Mouse (Mus musculus) MEL (cell line): ENCODE results near the gene Hoxa11.

ENCODE experiments used
- CTCF ChIP-seq, 3 experiments: IDR thresholded peaks in 2 of 3; conservative IDR thresholded peaks in 1 of 3; 2 replicates each; pipeline ENCODE4 v1.5.1; 2011 to 2012; ENCODE audit warnings: low read length in 3 of 3, low read depth in 2 of 3, mild to moderate bottlenecking in 2 of 3, improper control_type of control experiment in 1 of 3, inconsistent platforms in 1 of 3, mixed read lengths in 1 of 3, moderate library complexity in 1 of 3; ENCODE audit not compliant: control insufficient read depth in 1 of 3, insufficient read depth in 1 of 3, poor library complexity in 1 of 3, severe bottlenecking in 1 of 3
- E2F4 ChIP-seq: IDR thresholded peaks from 2 replicates; pipeline ENCODE4 v1.6.1; 2011; ENCODE audit warnings: low read depth, low read length, improper control_type of control experiment, borderline replicate concordance
- EP300 ChIP-seq, 2 experiments: IDR thresholded peaks; 2 replicates each; pipeline ENCODE4 v1.6.1; 2011; ENCODE audit warnings: improper control_type of control experiment in 2 of 2, low read length in 2 of 2, low read depth in 1 of 2, mild to moderate bottlenecking in 1 of 2
- GABPA ChIP-seq: IDR thresholded peaks from 2 replicates; pipeline ENCODE4 v1.6.1; 2012; ENCODE audit warnings: low read depth, mild to moderate bottlenecking, inconsistent platforms, low read length, improper control_type of control experiment, moderate library complexity
- MXI1 ChIP-seq: IDR thresholded peaks from 2 replicates; pipeline ENCODE4 v1.6.1; 2011; ENCODE audit warnings: mild to moderate bottlenecking, low read depth, low read length, improper control_type of control experiment
- POLR2A ChIP-seq, 2 experiments: IDR thresholded peaks; 2 replicates each; pipeline ENCODE4 v1.6.1; 2011 to 2012; ENCODE audit warnings: low read length in 2 of 2, mild to moderate bottlenecking in 2 of 2, control low read depth in 1 of 2, improper control_type of control experiment in 1 of 2, low read depth in 1 of 2, moderate library complexity in 1 of 2; ENCODE audit not compliant: control insufficient read depth in 1 of 2, insufficient read depth in 1 of 2, poor library complexity in 1 of 2
- RAD21 ChIP-seq: IDR thresholded peaks from 2 replicates; pipeline ENCODE4 v1.6.1; 2011; ENCODE audit warnings: mild to moderate bottlenecking, low read depth, low read length, improper control_type of control experiment
- SMC3 ChIP-seq: IDR thresholded peaks from 2 replicates; pipeline ENCODE4 v1.6.1; 2011; ENCODE audit warnings: low read depth, low read length, improper control_type of control experiment
- UBTF ChIP-seq: IDR thresholded peaks from 2 replicates; pipeline ENCODE4 v1.6.1; 2012; ENCODE audit warnings: low read depth, mild to moderate bottlenecking, inconsistent platforms, low read length, improper control_type of control experiment, moderate library complexity, borderline replicate concordance; ENCODE audit not compliant: insufficient read depth

- TF ChIP-seq EP300 (IDR thresholded peaks at IDR 0.05; ENCODE audit: low read depth in 1 of 2, low read length in 2 of 2) (no peak), SMC3 (no peak), CTCF (IDR thresholded peaks at IDR 0.05 in 2 of 3, conservative IDR thresholded peaks at IDR 0.05 in 1 of 3; ENCODE audit: control insufficient read depth in 1 of 3, insufficient read depth in 1 of 3, low read depth in 2 of 3, low read length in 3 of 3, poor library complexity in 1 of 3, severe bottlenecking in 1 of 3) (no peak), POLR2A (IDR thresholded peaks at IDR 0.05; ENCODE audit: control insufficient read depth in 1 of 2, insufficient read depth in 1 of 2, low read depth in 1 of 2, low read length in 2 of 2, poor library complexity in 1 of 2) (no peak), UBTF (no peak), E2F4 (no peak), MXI1 (no peak), GABPA (no peak), RAD21 (no peak)
Measured at GRCm38 (mm10) chr6:52249415-52249738, 3.8 kb upstream of the Hoxa11 start.
